Mouse (Mus musculus) ES-E14 (cell line): ENCODE results near the gene Elf1. TPM values are rescaled to one million over a fixed set of nuclear protein-coding genes. Genes with fewer than 3 reads are reported as not detected.
"Not testable (repeated sequence)": the region's sequence is repeated elsewhere in the genome, so short reads cannot be mapped to it uniquely, and the experiment has no call there.

Experiments
- DNase-seq: peaks from one replicate; pipeline ENCODE4 v3.0.0-alpha.2; 2013; ENCODE audit warnings: low read depth, low spot score
- H3K27ac ChIP-seq: 2 replicates; pipeline ENCODE4 v1.5.1; 2012; ENCODE audit warnings: low read depth, mild to moderate bottlenecking, low read length, moderate library complexity, mixed read lengths; ENCODE audit not compliant: poor library complexity, insufficient read depth, severe bottlenecking
- H3K36me3 ChIP-seq: 2 replicates; pipeline ENCODE4 v1.6.1; 2012; ENCODE audit warnings: mild to moderate bottlenecking, low read length, moderate library complexity, mixed read lengths; ENCODE audit not compliant: control insufficient read depth, poor library complexity, insufficient read depth, severe bottlenecking
- H3K4me1 ChIP-seq, 2 experiments: fragments of 150-350 bp in 1 of 2; sonication (generic) in 1 of 2; 2 replicates each; pipeline ENCODE4 v1.6.1; 2012; ENCODE audit warnings: low read length in 2 of 2, mild to moderate bottlenecking in 1 of 2, mixed read lengths in 1 of 2; ENCODE audit not compliant: control insufficient read depth in 2 of 2, insufficient read depth in 2 of 2, poor library complexity in 1 of 2
- H3K4me3 ChIP-seq, 2 experiments: fragments of 150-350 bp in 1 of 2; sonication (generic) in 1 of 2; 2 replicates each; pipeline ENCODE4 v1.5.1; 2012; ENCODE audit warnings: low read length in 2 of 2, low read depth in 1 of 2, mild to moderate bottlenecking in 1 of 2, mixed read lengths in 1 of 2; ENCODE audit not compliant: insufficient read depth in 1 of 2, poor library complexity in 1 of 2, severe bottlenecking in 1 of 2
- H3K9ac ChIP-seq: 2 replicates; pipeline ENCODE4 v1.6.1; 2012; ENCODE audit warnings: low read depth, mild to moderate bottlenecking, low read length, mixed read lengths; ENCODE audit not compliant: poor library complexity, insufficient read depth, severe bottlenecking
- H3K9me3 ChIP-seq: fragments of 150-350 bp; sonication (generic); 2 replicates; pipeline ENCODE4 v1.6.1; 2012; ENCODE audit warnings: low read depth, mild to moderate bottlenecking, low read length; ENCODE audit not compliant: control insufficient read depth, insufficient read depth
- CHD2 ChIP-seq: IDR thresholded peaks from 2 replicates; pipeline ENCODE4 v1.6.1; 2014; ENCODE audit warnings: mild to moderate bottlenecking, low read depth, low read length, inconsistent platforms
- HCFC1 ChIP-seq: IDR thresholded peaks from 2 replicates; pipeline ENCODE4 v1.6.1; 2012; ENCODE audit warnings: low read length, inconsistent platforms, borderline replicate concordance; ENCODE audit not compliant: insufficient read depth
- MAFK ChIP-seq: IDR thresholded peaks from 2 replicates; pipeline ENCODE4 v1.6.1; 2014; ENCODE audit warnings: mild to moderate bottlenecking, low read depth, low read length, inconsistent platforms; ENCODE audit not compliant: insufficient read depth
- ZC3H11A ChIP-seq: IDR thresholded peaks from 2 replicates; pipeline ENCODE4 v1.6.1; 2012; ENCODE audit warnings: low read depth, mild to moderate bottlenecking, inconsistent platforms, low read length, borderline replicate concordance
- ZNF384 ChIP-seq: IDR thresholded peaks from 2 replicates; pipeline ENCODE4 v1.6.1; 2012; ENCODE audit warnings: low read depth, low read length, inconsistent platforms
- in situ Hi-C, 2 experiments: fragments of 600-800 bp; cut with MboI; formaldehyde crosslinking; loops; one replicate each; pipeline ENCODE4 v1.15.1; 2025; ENCODE audit warnings: low sequenced_read_pairs in 2 of 2, inconsistent platforms in 1 of 2; ENCODE audit not compliant: unreplicated experiment in 2 of 2
- total RNA-seq: library from RNA; depleted of rRNA; stranded (reverse); fragments of 300-350 nt; gene quantifications from 2 replicates; pipeline ENCODE4 v1.2.3, GENCODE M21; 2012

Elf1 gene
- total RNA-seq, 1 experiment: 4.4 TPM

DNA sequence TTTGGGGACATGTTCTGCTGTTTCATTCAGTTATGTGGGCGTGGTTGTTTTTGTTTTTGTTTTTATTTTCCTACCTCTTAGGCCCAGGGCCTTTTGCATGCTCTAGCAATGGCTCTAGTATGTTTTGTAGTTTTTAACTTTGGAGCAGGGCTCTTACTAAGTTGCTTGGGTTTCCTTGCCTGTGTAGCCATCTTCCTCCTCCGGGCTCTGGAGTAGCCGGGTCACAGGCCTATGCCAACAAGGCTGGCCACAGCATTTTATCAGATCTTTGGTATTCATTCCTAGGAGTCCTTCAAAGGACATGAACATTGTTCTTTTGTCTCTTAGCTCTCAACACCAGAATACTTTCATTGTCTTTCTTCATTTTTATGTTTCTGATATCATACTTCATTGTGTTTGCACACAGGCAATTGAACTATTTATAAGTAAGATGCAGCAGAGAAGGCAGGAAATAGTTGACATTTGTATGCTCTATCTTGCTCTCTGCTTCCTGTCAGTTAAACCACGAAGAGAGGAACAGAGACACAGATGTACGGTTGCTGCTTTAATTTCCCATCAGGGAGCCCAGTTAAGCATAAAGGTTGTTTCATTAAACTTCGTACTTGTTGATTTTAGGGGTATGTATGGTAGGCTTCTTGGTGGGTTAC is 40.6 kb downstream of the Elf1 start:
- H3K9ac ChIP-seq: no peak overlapping the region
- no peak for DNase-seq
- H3K9me3 ChIP-seq: no peaks in the 10 kb centered on the region
- H3K4me1 ChIP-seq: peaks cover under 1 to 4% of the 10 kb centered on the region in 2 experiments; a peak in 1 of 4 replicates
- no peaks in the 10 kb centered on the region for H3K36me3 ChIP-seq
- H3K27ac ChIP-seq: no peak overlapping the region
- H3K4me3 ChIP-seq: no peak overlapping the region
- in situ Hi-C loops: no loop called here
- TF ChIP-seq MAFK (no peak), ZNF384 (no peak), CHD2 (no peak)

DNA sequence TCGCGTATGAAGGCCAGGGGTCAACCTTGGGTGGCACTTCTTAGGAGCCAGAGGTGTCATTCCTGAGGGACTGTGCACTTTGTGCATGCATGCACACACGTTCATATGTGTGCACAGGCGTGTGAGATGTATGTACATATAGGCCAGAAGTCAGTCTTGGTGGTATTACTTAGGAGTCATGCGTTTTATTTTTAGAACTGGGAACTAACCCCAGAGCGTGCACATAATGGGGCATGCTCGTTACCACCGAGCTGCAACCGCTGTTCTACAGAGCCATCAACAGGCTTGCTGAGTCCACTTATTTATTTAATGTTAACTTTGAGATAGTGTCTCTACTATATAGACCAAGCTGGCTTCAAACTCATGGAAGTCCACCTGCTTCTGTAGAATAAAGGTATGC is 41.4 kb downstream of the Elf1 start:
- Histone ChIP-seq H3K4me1 (peaks cover 0 to 2% of the 10 kb centered on the region in 2 experiments; a peak in 1 of 4 replicates), H3K9ac (no peak overlapping the region), H3K36me3 (no peaks in the 10 kb centered on the region), H3K27ac (no peak overlapping the region), H3K9me3 (no peaks in the 10 kb centered on the region), H3K4me3 (no peak overlapping the region)
- no peak for DNase-seq
- in situ Hi-C loops: no loop called here
- TF ChIP-seq ZNF384: no peak
- no peak for TF ChIP-seq CHD2
- no peak for TF ChIP-seq ZC3H11A
- TF ChIP-seq MAFK: no peak
- no peak for TF ChIP-seq HCFC1

DNA sequence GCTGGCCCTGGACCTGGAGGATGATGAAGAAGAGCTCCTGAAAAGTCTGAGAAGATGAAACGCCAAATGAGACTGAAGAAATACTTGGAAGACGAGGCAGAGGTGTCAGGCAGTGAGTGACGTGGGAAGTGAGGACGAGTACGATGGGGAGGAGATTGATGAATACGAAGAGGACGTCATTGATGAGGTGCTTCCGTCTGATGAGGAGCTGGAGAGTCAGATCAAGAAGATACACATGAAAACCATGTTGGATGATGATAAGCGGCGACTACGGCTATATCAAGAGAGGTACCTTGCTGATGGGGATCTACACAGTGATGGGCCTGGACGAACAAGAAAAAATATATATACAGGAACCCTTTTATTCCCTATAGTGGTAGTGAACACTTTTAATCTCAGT is 45.1 kb downstream of the Elf1 start:
- DNase-seq, H3K9me3 ChIP-seq, H3K4me3 ChIP-seq, H3K36me3 ChIP-seq, H3K4me1 ChIP-seq, H3K9ac ChIP-seq, H3K27ac ChIP-seq, in situ Hi-C loops: not testable (repeated sequence)

DNA sequence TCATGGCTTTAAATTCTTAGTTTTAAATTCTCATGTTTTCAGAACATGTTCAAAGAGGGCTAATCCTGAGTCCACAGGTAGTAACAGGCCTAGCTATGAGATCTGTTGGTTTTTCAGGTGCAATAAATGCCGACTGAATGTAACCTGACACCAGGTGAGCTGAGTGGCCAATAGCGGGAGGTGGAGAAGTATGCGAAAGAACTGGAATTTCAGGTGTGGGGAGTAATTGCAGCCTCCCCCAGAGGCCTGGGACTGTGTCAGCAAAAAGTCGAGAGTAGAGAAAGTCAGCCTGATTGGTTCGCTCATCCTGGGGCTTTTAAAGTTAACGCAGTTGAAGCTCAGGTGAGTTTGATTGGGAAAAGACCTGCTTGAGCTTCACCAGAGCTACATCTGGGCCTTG is 46.7 kb downstream of the Elf1 start:
- Histone ChIP-seq H3K4me3 (no peak overlapping the region), H3K27ac (no peak overlapping the region), H3K4me1 (peaks cover 0 to 3% of the 10 kb centered on the region in 2 experiments; a peak in 1 of 4 replicates), H3K9me3 (no peaks in the 10 kb centered on the region), H3K36me3 (no peaks in the 10 kb centered on the region), H3K9ac (no peak overlapping the region)
- TF ChIP-seq ZC3H11A (no peak), CHD2 (no peak), HCFC1 (no peak), MAFK (peak; percentile 82), ZNF384 (no peak)
- in situ Hi-C loops: no loop called here
- DNase-seq: no peak

DNA sequence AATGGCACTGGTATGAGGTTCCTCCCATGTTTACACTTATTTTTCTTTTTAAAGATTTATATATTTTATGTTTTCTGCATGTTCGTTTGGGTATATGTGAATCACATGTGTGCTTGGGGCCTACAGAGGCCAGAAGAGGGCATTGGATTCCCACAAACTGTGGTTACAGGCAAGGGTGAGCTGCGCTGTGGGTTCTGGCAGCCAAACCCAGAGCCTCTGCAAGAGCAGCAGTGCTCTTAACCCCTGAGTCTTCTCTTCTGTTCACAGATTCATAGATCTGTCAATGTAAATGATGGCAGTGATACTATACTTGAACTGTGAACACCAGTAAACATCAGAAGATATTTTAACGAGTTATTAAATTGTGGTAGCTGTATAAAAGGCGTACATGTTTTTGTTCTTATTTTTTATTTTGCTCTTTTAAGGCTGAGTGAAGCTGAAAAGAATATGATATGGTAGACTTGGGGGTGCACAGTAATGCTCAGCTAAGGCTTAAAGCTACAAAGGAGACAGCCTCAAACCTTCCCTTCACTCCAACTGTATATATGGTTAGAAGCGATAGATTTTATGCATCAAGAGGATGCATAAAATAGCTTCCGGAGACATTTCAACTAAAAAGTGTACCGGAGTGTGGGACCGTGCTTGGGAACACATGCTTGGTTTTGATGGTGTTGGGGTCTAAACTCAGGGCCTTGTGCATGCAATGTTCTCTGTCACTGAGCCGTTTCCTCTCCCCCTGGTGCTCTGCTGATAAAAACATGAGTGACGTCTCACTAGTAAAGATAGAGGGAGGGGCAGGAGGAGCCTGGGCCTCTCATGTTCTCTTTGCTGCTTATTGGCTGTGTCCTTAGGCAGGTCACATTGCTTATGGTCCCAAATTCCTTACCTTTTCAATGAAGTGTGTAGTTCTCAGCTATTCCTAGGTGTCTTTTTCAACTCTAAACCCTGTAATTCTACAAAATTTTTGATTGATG is 48.9 kb downstream of the Elf1 start:
- no peak overlapping the region for H3K4me3 ChIP-seq
- no peak for DNase-seq
- H3K9ac ChIP-seq: no peak overlapping the region
- H3K27ac ChIP-seq: no peak overlapping the region
- no peaks in the 10 kb centered on the region for H3K36me3 ChIP-seq
- TF ChIP-seq ZNF384 (no peak), HCFC1 (no peak), CHD2 (no peak), MAFK (no peak), ZC3H11A (no peak)
- H3K9me3 ChIP-seq: no peaks in the 10 kb centered on the region
- H3K4me1 ChIP-seq: peaks cover 0 to 2% of the 10 kb centered on the region in 2 experiments; a peak in 1 of 4 replicates
- in situ Hi-C loops: no loop called here
